Mouse (Mus musculus): ENCODE measurements at regions not wholly inside any gene's neighbourhood (a gene's known extent, or its start where the extent isn't known, plus 50 kb on each side); places are given as distances from the start of the nearest gene placed in this dataset.

- Histone ChIP-seq H3K9me3 (ENCODE audit: control insufficient read depth, low read length) (no peaks in the 10 kb centered on the region), H3K4me3 (ENCODE audit: low read depth, low read length) (no peak overlapping the region), H3K4me1 (replicated peaks; ENCODE audit: control insufficient read depth, insufficient read depth) (no peaks in the 10 kb centered on the region), H3K27ac (replicated peaks) (0 out of 2 replicates have a peak overlapping the region, but pooled peaks have one; percentile 3), H3K9ac (ENCODE audit: low read length) (no peak overlapping the region), H3K4me2 (replicated peaks; ENCODE audit: low read depth) (no peak overlapping the region), H3K27me3 (ENCODE audit: control insufficient read depth, insufficient read depth, low read length) (no peaks in the 10 kb centered on the region), H3K36me3 (ENCODE audit: control insufficient read depth, insufficient read depth, low read length) (no peaks in the 10 kb centered on the region)
- ATAC-seq (ENCODE audit: low FRiP score, low TSS enrichment) (no peak), DNase-seq (ENCODE audit: low spot score) (no peak)
- TF ChIP-seq CTCF (IDR thresholded peaks at IDR 0.05; ENCODE audit: low read depth) (no peak), EP300 (optimal IDR thresholded peaks at IDR 0.05) (no peak)
Observed at GRCm38 (mm10) chr12:27508226-27508560, 165.8 kb upstream of the Sox11 start.

GRCm38 (mm10) chr12:27507523-27508225, 165.3 kb upstream of the Sox11 start:
- WGBS: 38% methylated on average over 5 of the region's 5 CpGs
- Histone ChIP-seq H3K9me3 (ENCODE audit: control insufficient read depth, low read length) (no peaks in the 10 kb centered on the region), H3K4me1 (replicated peaks; ENCODE audit: control insufficient read depth, insufficient read depth) (no peaks in the 10 kb centered on the region), H3K4me3 (ENCODE audit: low read depth, low read length) (no peak overlapping the region), H3K4me2 (replicated peaks; ENCODE audit: low read depth) (no peak overlapping the region), H3K36me3 (ENCODE audit: control insufficient read depth, insufficient read depth, low read length) (no peaks in the 10 kb centered on the region), H3K27ac (replicated peaks) (0 out of 2 replicates have a peak overlapping the region, but pooled peaks have one; percentile 3), H3K9ac (ENCODE audit: low read length) (no peak overlapping the region), H3K27me3 (ENCODE audit: control insufficient read depth, insufficient read depth, low read length) (no peaks in the 10 kb centered on the region)
- ATAC-seq (ENCODE audit: low FRiP score, low TSS enrichment) (peak; percentile 95), DNase-seq (ENCODE audit: low spot score) (peak; percentile 65)
- TF ChIP-seq CTCF (IDR thresholded peaks at IDR 0.05; ENCODE audit: low read depth) (no peak), EP300 (optimal IDR thresholded peaks at IDR 0.05) (no peak)

- DNase-seq (ENCODE audit: low spot score): peak; percentile 37
- no peaks in the 10 kb centered on the region for H3K9me3 ChIP-seq (ENCODE audit: control insufficient read depth, low read length)
- no peak overlapping the region for H3K4me3 ChIP-seq (ENCODE audit: low read depth, low read length)
- no peak overlapping the region for H3K27ac ChIP-seq (replicated peaks)
- no peaks in the 10 kb centered on the region for H3K4me1 ChIP-seq (replicated peaks; ENCODE audit: control insufficient read depth, insufficient read depth)
- WGBS: 48% methylated on average over 6 of the region's 6 CpGs
- no peaks in the 10 kb centered on the region for H3K36me3 ChIP-seq (ENCODE audit: control insufficient read depth, insufficient read depth, low read length)
- no peak overlapping the region for H3K4me2 ChIP-seq (replicated peaks; ENCODE audit: low read depth)
- H3K27me3 ChIP-seq (ENCODE audit: control insufficient read depth, insufficient read depth, low read length): no peaks in the 10 kb centered on the region
- 0 out of 2 replicates have a peak, but pooled peaks have one; percentile 28 for ATAC-seq (ENCODE audit: low FRiP score, low TSS enrichment)
- no peak overlapping the region for H3K9ac ChIP-seq (ENCODE audit: low read length)
- TF ChIP-seq EP300 (optimal IDR thresholded peaks at IDR 0.05): no peak
- TF ChIP-seq CTCF (IDR thresholded peaks at IDR 0.05; ENCODE audit: low read depth): peak; percentile 57
Observed at GRCm38 (mm10) chr12:27502716-27503486, 160.5 kb upstream of the Sox11 start.

- ATAC-seq (ENCODE audit: low FRiP score, low TSS enrichment) (0 out of 2 replicates have a peak, but pooled peaks have one; percentile 53), DNase-seq (ENCODE audit: low spot score) (no peak)
- Histone ChIP-seq H3K9ac (ENCODE audit: low read length) (no peak overlapping the region), H3K27me3 (ENCODE audit: control insufficient read depth, insufficient read depth, low read length) (no peaks in the 10 kb centered on the region), H3K36me3 (ENCODE audit: control insufficient read depth, insufficient read depth, low read length) (no peaks in the 10 kb centered on the region), H3K9me3 (ENCODE audit: control insufficient read depth, low read length) (no peaks in the 10 kb centered on the region), H3K4me1 (replicated peaks; ENCODE audit: control insufficient read depth, insufficient read depth) (no peaks in the 10 kb centered on the region), H3K4me3 (ENCODE audit: low read depth, low read length) (no peak overlapping the region), H3K27ac (replicated peaks) (no peak overlapping the region), H3K4me2 (replicated peaks; ENCODE audit: low read depth) (no peak overlapping the region)
- TF ChIP-seq CTCF (IDR thresholded peaks at IDR 0.05; ENCODE audit: low read depth) (no peak), EP300 (optimal IDR thresholded peaks at IDR 0.05) (no peak)
- 26% methylated on average over 5 of the region's 5 CpGs for WGBS
Observed at GRCm38 (mm10) chr12:27500516-27500915, 158.1 kb upstream of the Sox11 start.

- no peak overlapping the region for H3K4me3 ChIP-seq (ENCODE audit: low read depth, low read length)
- H3K4me2 ChIP-seq (replicated peaks; ENCODE audit: low read depth): no peak overlapping the region
- TF ChIP-seq EP300 (optimal IDR thresholded peaks at IDR 0.05): no peak
- ATAC-seq (ENCODE audit: low FRiP score, low TSS enrichment) (no peak), DNase-seq (ENCODE audit: low spot score) (no peak)
- no peaks in the 10 kb centered on the region for H3K36me3 ChIP-seq (ENCODE audit: control insufficient read depth, insufficient read depth, low read length)
- no peak overlapping the region for H3K27ac ChIP-seq (replicated peaks)
- H3K9ac ChIP-seq (ENCODE audit: low read length): no peak overlapping the region
- H3K27me3 ChIP-seq (ENCODE audit: control insufficient read depth, insufficient read depth, low read length): no peaks in the 10 kb centered on the region
- 65% methylated on average over 2 of the region's 2 CpGs for WGBS
- no peaks in the 10 kb centered on the region for H3K9me3 ChIP-seq (ENCODE audit: control insufficient read depth, low read length)
- H3K4me1 ChIP-seq (replicated peaks; ENCODE audit: control insufficient read depth, insufficient read depth): no peaks in the 10 kb centered on the region
Observed at GRCm38 (mm10) chr12:27499276-27499675, 156.9 kb upstream of the Sox11 start.

All from stomach, postnatal 0 days (tissue).